Mouse (Mus musculus) small intestine, adult 2 months (tissue): ENCODE data around the gene Oas2.

Source experiments
- CTCF ChIP-seq: fragments of 200-500 bp; IDR thresholded peaks from 2 replicates; pipeline ENCODE4 v1.5.1; 2012; ENCODE audit warnings: low read depth, mild to moderate bottlenecking, control low read depth, inconsistent platforms, low read length, moderate library complexity, mixed read lengths; ENCODE audit not compliant: insufficient replicate concordance, insufficient read length; ENCODE audit errors: extremely low read depth
- POLR2A ChIP-seq: fragments of 200-500 bp; IDR thresholded peaks from 2 replicates; pipeline ENCODE4 v1.6.1; 2012; ENCODE audit warnings: low read depth, mild to moderate bottlenecking, control low read depth, inconsistent platforms, low read length, moderate library complexity

- no peak for TF ChIP-seq CTCF
- no peak for TF ChIP-seq POLR2A
Measured at GRCm38 (mm10) chr5:120704421-120704820, 45.2 kb downstream of the Oas2 start.
